Mouse (Mus musculus): ENCODE results near the gene Zfp385a. TPM values are rescaled to one million over a fixed set of nuclear protein-coding genes. Genes with fewer than 3 reads are reported as not detected.
A peak's percentile ranks its signal among the peaks of the same experiment; 100 is the strongest.

Gene Zfp385a
- 10 to 100 TPM; 40.8 to 42.2 TPM for total RNA-seq (2021)
- long read RNA-seq, experiment 1, partial matches to known transcripts, result 5 of 12 reads
- long read RNA-seq, experiment 1, other reads (novel, unspliced or antisense), result 0 of 12 reads
- long read RNA-seq, experiment 2, partial matches to known transcripts, result 0 of 14 reads
- long read RNA-seq, experiment 2, other reads (novel, unspliced or antisense), result 8 of 14 reads

DNA sequence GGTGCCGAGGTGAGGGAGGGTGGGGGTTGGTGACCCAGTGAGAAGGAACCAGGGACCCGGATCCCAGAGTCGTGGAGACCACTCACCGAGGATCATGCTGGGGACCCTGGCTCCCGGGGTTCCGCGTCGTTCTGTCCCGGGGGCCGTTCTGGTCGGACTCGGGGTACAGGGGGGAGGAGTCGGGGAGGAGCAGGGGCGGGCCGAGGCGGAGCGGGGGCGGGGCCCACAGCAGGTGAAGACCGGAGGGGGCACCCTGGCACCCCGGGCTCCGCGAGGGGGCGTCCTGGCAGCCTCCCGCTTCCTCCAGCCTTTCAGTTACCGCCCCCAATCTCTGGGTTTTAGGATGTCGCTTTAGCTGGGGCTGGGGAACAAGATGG lies at the start of gene Zfp385a:
Gene Zfp385a (minus strand): TSS at position 133 of the 377 bp plus-strand sequence.
- peak; percentile 68 to 78 for DNase-seq (ENCODE audit: low spot score in 2 of 2)
- TF ChIP-seq CTCF (conservative IDR thresholded peaks at IDR 0.05), result peak; percentile 50
- Histone ChIP-seq H3K27ac (peak within 1 kb of the TSS; percentile 67; the same call in 1 of the 2 replicates), H3K4me3 (peak within 1 kb of the TSS; percentile 69)

DNA sequence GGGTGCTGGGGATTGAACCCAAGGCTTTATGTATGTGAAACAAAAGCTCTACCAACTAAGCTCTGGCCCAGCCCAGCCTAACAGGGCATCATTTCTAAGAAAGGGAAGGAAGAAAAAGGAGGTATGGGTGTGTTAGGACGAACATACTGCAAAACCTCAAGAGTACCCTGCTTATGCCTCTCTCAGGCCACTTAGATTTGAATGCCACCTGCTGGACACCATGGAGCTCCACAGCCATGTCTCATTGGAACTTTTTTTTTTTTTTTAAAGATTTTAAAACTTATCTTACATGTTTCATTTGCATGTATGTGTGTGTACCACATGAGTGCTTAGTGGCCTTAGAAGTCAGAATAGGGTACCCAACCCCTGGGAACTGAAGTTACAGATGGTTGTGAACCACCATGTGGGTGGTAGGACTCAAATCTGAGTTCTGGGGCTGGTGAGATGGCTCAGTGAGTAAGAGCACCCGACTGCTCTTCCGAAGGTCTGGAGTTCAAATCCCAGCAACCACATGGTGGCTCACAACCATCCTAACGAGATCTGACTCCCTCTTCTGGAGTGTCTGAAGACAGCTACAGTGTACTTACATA lies 48.8 kb upstream of the Zfp385a start:
- no peak for DNase-seq (ENCODE audit: low spot score in 2 of 2)
- H3K4me3 ChIP-seq, result no peak overlapping the region
- no peak overlapping the region for H3K27ac ChIP-seq
- peak; percentile 79 for TF ChIP-seq CTCF (conservative IDR thresholded peaks at IDR 0.05)

- DNase-seq (ENCODE audit: low spot score in 2 of 2), result no peak
- Histone ChIP-seq H3K27ac (no peak overlapping the region), H3K4me3 (no peak overlapping the region)
- no peak for TF ChIP-seq CTCF (conservative IDR thresholded peaks at IDR 0.05)
These were observed 44.0 kb upstream of the Zfp385a start for GRCm38 (mm10) chr15:103383771-103384488.

GRCm38 (mm10) chr15:103382795-103383406 lies 43.0 kb upstream of the Zfp385a start:
- H3K27ac ChIP-seq, result no peak overlapping the region
- DNase-seq (ENCODE audit: low spot score in 2 of 2), result no peak
- no peak for TF ChIP-seq CTCF (conservative IDR thresholded peaks at IDR 0.05)
- H3K4me3 ChIP-seq, result no peak overlapping the region

DNA sequence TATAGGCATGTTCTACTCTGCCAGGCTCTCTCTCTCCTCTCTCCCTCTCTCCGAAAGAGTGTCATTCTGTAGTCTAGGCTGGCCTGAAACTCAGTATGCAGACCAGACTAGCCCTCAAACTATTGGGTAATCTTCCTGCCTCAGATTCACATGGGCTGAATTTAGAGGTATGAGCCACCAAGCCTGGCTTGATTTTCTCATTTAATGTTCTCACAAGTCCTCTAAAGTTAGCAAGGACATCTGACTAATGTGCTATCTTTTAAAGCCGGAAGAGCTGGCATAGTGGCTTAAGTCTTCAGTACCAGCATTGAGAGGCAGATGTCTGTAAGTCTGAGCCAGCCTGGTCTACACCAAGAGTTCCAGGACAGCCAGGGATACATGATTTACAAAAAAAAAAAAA lies 42.2 kb upstream of the Zfp385a start:
- TF ChIP-seq CTCF (conservative IDR thresholded peaks at IDR 0.05), result no peak
- no peak for DNase-seq (ENCODE audit: low spot score in 2 of 2)
- no peak overlapping the region for H3K4me3 ChIP-seq
- no peak overlapping the region for H3K27ac ChIP-seq

GRCm38 (mm10) chr15:103378665-103379356 lies 38.9 kb upstream of the Zfp385a start:
- no peak for TF ChIP-seq CTCF (conservative IDR thresholded peaks at IDR 0.05)
- H3K27ac ChIP-seq, result no peak overlapping the region
- no peak overlapping the region for H3K4me3 ChIP-seq
- DNase-seq (ENCODE audit: low spot score in 2 of 2), result no peak

GRCm38 (mm10) chr15:103377752-103378664 lies 38.1 kb upstream of the Zfp385a start:
- Histone ChIP-seq H3K27ac (no peak overlapping the region), H3K4me3 (no peak overlapping the region)
- no peak for DNase-seq (ENCODE audit: low spot score in 2 of 2)
- no peak for TF ChIP-seq CTCF (conservative IDR thresholded peaks at IDR 0.05)

DNA sequence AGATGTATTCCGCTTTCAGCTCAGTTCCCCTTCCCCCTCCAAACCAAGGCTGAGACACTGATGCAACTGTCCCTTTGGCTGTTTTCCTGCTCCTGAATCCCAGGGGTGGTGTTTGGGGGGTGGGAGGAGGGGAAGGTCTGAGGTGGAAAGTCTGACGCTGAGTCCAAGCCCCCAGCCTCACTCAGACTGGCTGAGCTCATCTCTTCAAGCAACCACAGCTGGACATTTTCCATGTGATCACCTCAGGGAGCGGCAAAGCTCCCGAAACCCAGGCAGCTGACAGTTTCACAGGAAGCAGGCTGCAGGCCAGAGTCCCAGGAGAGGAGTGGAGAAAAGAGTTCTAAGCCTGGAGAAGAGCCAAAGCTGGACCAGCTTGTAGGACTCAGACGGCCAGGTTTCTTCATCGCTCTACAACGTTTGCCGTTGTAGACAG lies 37.0 kb upstream of the Zfp385a start:
- H3K4me3 ChIP-seq, result no peak overlapping the region
- TF ChIP-seq CTCF (conservative IDR thresholded peaks at IDR 0.05), result no peak
- no peak overlapping the region for H3K27ac ChIP-seq
- DNase-seq (ENCODE audit: low spot score in 2 of 2), result no peak

GRCm38 (mm10) chr15:103375112-103375800 lies 35.4 kb upstream of the Zfp385a start:
- TF ChIP-seq CTCF (conservative IDR thresholded peaks at IDR 0.05), result no peak
- H3K27ac ChIP-seq, result no peak overlapping the region

DNA sequence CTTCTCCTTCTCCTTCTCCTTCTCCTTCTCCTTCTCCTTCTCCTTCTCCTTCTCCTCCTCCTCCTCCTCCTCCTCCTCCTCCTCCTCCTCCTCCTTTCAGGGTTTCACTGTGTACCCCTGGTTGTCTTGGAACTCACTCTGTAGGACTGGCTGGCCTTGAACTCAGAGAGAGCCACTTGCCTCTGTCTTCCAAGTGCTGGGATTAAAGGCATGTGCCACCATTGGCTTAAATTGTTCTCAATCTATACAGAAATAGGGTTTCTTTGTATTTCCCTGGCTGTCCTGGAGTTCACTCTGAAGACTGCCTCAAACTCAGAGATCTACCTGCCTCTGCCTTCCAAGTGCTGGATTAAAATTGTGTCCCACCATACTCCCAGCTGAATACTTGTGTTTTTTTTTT lies 32.6 kb upstream of the Zfp385a start:
- Histone ChIP-seq H3K27ac (no peak overlapping the region), H3K4me3 (no peak overlapping the region)
- no peak for DNase-seq (ENCODE audit: low spot score in 2 of 2)
- no peak for TF ChIP-seq CTCF (conservative IDR thresholded peaks at IDR 0.05)

More at GRCm38 (mm10) chr15:103375112-103375800, 35.4 kb upstream of the Zfp385a start:
- no peak for DNase-seq (ENCODE audit: low spot score in 2 of 2)
- H3K4me3 ChIP-seq, result no peak overlapping the region

GRCm38 (mm10) chr15:103371741-103372140 lies 31.8 kb upstream of the Zfp385a start:
- TF ChIP-seq CTCF (conservative IDR thresholded peaks at IDR 0.05), result no peak
- Histone ChIP-seq H3K27ac (no peak overlapping the region), H3K4me3 (no peak overlapping the region)
- DNase-seq (ENCODE audit: low spot score in 2 of 2), result no peak
